Mouse (Mus musculus) megakaryocyte, embryonic 14.5 days (primary cell): ENCODE measurements around the gene Itgb2. TPM values are rescaled to one million over a fixed set of nuclear protein-coding genes. Genes with fewer than 3 reads are reported as not detected.

Source experiments
- H3K27me3 ChIP-seq: replicated peaks from 2 replicates; pipeline ENCODE3; 2012; ENCODE audit warnings: inconsistent platforms
- H3K36me3 ChIP-seq: replicated peaks from 2 replicates; pipeline ENCODE3; 2012; ENCODE audit warnings: low read length, inconsistent platforms, mixed read lengths
- H3K4me1 ChIP-seq: 2 replicates; pipeline ENCODE4 v1.6.1; 2012; ENCODE audit warnings: inconsistent platforms
- H3K4me3 ChIP-seq: replicated peaks from 2 replicates; pipeline ENCODE3; 2012; ENCODE audit warnings: moderate library complexity, mild to moderate bottlenecking, inconsistent platforms
- H3K9me3 ChIP-seq: 2 replicates; pipeline ENCODE4 v1.6.1; 2012; ENCODE audit warnings: inconsistent platforms
- FLI1 ChIP-seq: IDR thresholded peaks from 2 replicates; pipeline ENCODE4 v1.6.1; 2012; ENCODE audit warnings: low read length, inconsistent platforms, mixed read lengths
- GATA1 ChIP-seq: IDR thresholded peaks from 3 replicates; pipeline ENCODE4 v1.6.1; 2012; ENCODE audit warnings: mixed read lengths, low read length, inconsistent platforms, borderline replicate concordance
- polyA plus RNA-seq: library from polyadenylated mRNA; stranded (reverse); fragments of >175 nt; gene quantifications from 2 replicates; pipeline ENCODE4 v1.2.3, GENCODE M21; 2012; ENCODE audit warnings: low replicate concordance; ENCODE audit not compliant: insufficient read depth

Itgb2 gene
- polyA plus RNA-seq, 1 experiment = 120 TPM

DNA sequence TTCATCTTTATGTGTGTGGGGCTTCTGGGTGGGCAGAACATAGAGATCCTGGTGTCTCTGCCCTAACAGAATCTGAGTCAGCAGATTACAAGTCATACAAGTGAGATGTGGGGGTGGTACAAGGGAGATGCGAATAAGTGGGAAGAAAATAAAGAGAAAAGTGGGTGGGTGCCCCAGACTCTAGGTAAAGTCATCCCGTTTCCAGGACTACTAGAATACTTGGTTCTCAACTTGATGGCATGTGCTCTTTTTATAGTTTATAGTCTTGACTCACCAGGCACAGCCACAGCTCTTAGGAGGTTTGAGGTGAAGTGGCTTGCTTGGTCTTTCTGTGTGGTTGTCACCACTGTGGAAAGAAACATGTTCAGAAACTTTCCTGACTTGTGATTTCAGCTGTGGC lies 66.0 kb downstream of the Itgb2 start:
- TF ChIP-seq GATA1 (no peak), FLI1 (no peak)
- Histone ChIP-seq H3K36me3 (peaks cover 96% of the 10 kb centered on the region), H3K4me1 (peaks cover 85% of the 10 kb centered on the region), H3K4me3 (no peak overlapping the region), H3K27me3 (no peaks in the 10 kb centered on the region), H3K9me3 (no peaks in the 10 kb centered on the region)

DNA sequence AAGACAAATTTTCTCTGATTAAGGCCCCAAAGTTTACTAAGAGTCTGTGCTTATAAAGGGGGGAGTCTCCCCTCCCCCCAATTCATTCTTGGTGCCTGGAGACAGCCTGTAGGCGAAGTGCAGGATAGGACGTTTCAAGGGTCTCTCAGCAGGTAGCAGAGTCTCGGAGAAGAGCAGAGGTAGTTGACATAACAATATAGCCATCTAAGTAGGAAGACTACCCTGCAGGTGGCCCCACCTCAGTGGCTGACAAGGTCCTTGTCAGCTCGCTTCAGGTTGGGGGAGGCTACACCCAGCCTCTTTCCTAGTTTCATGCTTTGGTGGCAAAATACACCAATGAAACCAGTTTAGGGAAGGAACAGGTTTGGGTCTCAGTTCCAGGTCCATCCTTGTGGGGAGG lies 73.0 kb downstream of the Itgb2 start:
- peaks cover 46% of the 10 kb centered on the region for H3K36me3 ChIP-seq
- peaks cover 5% of the 10 kb centered on the region; the same call in 1 of the 2 replicates for H3K9me3 ChIP-seq
- TF ChIP-seq GATA1 = no peak
- TF ChIP-seq FLI1 = no peak
- H3K4me1 ChIP-seq = peaks cover 63% of the 10 kb centered on the region
- no peak overlapping the region for H3K4me3 ChIP-seq
- no peaks in the 10 kb centered on the region for H3K27me3 ChIP-seq

DNA sequence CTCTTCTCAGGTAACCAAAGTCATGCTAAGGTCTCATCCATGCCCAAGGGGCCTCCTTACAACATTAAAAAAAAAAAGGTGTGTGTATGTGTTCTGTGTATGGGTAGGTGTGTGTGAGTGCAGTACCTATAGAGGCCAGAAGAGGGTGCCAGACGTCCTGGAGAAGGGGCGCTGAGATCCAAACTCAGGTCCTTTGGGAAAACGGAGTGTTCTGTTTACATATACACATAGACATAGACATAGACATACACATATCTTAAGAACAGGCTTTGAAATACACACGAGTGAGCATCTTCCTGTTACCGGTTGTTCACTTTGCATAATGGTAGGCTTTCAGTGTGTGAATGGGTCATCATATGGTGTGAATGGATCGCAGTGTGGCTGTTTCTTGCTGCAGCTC lies 74.1 kb downstream of the Itgb2 start:
- Histone ChIP-seq H3K36me3 (peaks cover 43% of the 10 kb centered on the region), H3K4me1 (peaks cover 60% of the 10 kb centered on the region), H3K4me3 (no peak overlapping the region), H3K27me3 (no peaks in the 10 kb centered on the region), H3K9me3 (peaks cover 9% of the 10 kb centered on the region; the same call in 1 of the 2 replicates)
- no peak for TF ChIP-seq FLI1
- no peak for TF ChIP-seq GATA1

DNA sequence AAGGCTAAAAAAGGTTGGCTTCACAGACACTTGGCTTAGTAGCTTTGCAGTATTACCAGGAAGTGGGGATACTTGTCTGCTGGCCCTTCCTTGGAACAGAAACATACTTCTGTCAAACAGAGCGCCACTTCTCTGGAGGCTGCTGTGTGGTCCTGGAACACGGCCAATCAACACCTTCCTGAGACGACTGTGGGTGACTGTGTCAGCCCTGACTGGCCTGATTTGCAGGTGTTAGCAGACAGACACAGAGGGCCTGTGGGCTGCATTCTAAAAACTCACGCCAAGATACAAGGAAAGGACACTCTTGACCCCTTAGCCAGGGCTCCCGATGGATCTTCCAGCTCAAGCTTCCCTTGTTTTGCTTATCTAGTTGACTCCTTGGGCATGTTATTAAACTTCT lies 74.9 kb downstream of the Itgb2 start:
- Histone ChIP-seq H3K4me3 (no peak overlapping the region), H3K4me1 (peaks cover 57% of the 10 kb centered on the region), H3K9me3 (peaks cover 9% of the 10 kb centered on the region; the same call in 1 of the 2 replicates), H3K36me3 (peaks cover 45% of the 10 kb centered on the region), H3K27me3 (no peaks in the 10 kb centered on the region)
- TF ChIP-seq FLI1 = no peak
- no peak for TF ChIP-seq GATA1

DNA sequence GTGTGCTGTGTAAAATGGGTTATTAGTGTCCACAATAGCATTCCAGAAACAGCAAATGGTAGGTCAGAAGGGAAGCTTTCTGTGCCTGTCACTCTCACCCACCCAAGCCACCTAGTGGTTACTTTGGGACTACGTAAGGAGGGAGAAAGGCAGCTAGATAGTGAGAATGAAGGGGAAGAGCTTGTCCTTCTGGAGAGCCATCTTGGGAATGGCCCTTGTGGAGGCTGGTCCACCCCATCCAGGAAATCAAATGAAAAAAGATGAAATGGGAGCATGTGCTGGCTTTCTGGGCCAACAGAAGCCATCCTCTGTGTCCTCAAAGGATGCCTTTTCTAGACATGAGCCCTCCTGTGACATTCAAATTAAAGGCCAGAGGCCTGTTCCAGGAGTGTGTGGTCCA lies 75.3 kb downstream of the Itgb2 start:
- H3K27me3 ChIP-seq = no peaks in the 10 kb centered on the region
- H3K9me3 ChIP-seq = peaks cover 9% of the 10 kb centered on the region; the same call in 1 of the 2 replicates
- TF ChIP-seq FLI1 (no peak), GATA1 (no peak)

DNA sequence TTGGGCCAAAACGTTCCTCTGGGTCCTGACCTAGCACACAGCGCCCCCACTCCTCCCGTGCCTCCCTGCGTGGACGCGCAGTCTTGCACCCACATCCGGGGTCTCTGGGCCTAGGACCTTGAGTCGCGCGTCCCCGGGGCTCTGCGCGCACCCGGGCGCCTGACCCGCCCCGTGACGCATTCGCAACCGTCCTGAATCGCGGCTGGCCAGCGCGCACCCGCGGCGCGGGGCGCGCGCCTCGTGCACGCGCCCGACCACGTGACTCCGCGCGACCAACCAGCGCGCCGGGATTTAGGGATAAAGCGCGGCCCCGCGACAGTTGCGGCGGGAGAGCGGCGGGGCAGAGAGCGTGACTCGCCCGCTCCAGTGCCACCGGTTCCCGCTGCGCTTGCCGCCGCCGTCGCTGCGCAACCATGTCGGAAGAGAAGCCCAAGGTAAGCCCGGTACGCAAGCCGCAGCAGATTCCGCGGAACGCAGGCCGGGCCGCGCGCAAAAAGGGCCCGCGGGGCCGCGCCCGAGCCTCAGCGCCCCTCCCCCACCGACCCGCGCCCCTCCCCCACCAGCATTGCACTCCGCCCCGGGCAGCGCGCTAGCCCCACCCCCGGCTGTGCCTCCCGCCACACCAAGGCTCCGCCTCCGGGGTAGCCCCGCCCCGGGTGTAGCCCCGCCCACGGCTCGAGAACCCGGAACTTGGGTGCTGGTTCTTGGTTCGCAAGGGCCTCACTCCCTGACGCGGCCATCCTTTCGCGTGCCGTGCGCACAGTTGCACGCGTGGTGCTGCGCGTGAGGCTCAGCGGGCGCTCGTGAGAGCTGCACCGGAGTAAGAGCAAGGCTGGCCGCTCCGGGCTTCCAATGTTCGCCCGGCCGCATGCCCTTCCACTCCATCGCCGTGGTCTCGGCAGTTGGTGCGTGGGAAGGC lies 76.1 kb downstream of the Itgb2 start, which contains the start of the genes Sumo3 and Gm49325:
Gene Sumo3 (plus strand): TSS at position 190 of the 919 bp plus-strand sequence.
Gene Gm49325 (plus strand): TSS at position 290 of the 919 bp plus-strand sequence.
- Histone ChIP-seq H3K9me3 (peaks cover 9% of the 10 kb centered on the region; the same call in 1 of the 2 replicates), H3K4me1 (peaks cover 64% of the 10 kb centered on the region), H3K36me3 (peaks cover 47% of the 10 kb centered on the region), H3K4me3 (peak within 1 kb of the TSS; percentile 95), H3K27me3 (no peaks in the 10 kb centered on the region)
- no peak for TF ChIP-seq FLI1
- no peak for TF ChIP-seq GATA1

More for the DNA sequence above, 75.3 kb downstream of the Itgb2 start:
- H3K4me3 ChIP-seq = peak overlapping the region; percentile 95
- peaks cover 57% of the 10 kb centered on the region for H3K4me1 ChIP-seq
- peaks cover 45% of the 10 kb centered on the region for H3K36me3 ChIP-seq

DNA sequence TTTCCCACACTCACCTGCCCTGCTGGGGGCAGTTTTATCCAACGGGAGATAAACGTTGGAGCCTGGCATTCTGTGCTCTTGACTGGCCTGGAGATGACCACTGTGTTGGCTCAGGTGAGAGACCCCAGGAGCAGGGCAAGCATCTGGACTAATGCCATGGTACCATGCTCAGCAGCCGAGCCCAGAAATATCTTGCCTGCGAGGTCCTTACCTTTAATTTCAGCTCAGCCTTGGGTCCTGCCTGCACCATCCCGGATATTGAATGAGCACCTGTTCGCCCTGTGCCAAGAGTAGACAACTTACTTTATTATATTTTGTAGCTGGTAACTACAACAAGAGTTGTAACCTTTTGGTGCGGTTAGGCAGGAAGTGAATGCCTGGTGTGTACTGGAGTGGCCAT lies 76.8 kb downstream of the Itgb2 start:
- Histone ChIP-seq H3K4me3 (peak overlapping the region; percentile 95), H3K36me3 (peaks cover 50% of the 10 kb centered on the region), H3K9me3 (peaks cover 9% of the 10 kb centered on the region; the same call in 1 of the 2 replicates), H3K4me1 (peaks cover 64% of the 10 kb centered on the region), H3K27me3 (no peaks in the 10 kb centered on the region)
- no peak for TF ChIP-seq GATA1
- TF ChIP-seq FLI1 = no peak

DNA sequence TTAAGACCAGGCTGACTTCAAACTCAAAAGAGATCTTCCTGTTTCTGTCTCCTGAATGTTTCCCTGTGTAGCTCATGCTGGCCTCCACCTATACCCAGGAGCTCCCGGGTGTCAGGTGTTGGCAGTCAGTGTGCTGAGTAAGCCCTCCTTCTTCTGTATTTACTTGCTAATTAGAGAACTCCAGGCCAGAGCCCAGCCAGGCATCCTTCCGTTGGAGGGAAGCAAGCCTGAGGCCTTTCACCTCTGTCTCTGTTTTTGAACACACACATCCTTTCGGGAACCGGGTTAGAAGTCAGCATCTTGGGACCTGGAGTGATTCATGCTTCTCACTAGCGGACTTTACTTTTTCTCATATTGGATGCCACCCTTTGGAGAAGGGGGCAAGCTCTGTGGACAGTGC lies 77.4 kb downstream of the Itgb2 start:
- Histone ChIP-seq H3K4me1 (peaks cover 60% of the 10 kb centered on the region), H3K27me3 (no peaks in the 10 kb centered on the region), H3K36me3 (peaks cover 55% of the 10 kb centered on the region), H3K4me3 (peak overlapping the region; percentile 95), H3K9me3 (peaks cover 9% of the 10 kb centered on the region; the same call in 1 of the 2 replicates)
- TF ChIP-seq FLI1 (no peak), GATA1 (no peak)

DNA sequence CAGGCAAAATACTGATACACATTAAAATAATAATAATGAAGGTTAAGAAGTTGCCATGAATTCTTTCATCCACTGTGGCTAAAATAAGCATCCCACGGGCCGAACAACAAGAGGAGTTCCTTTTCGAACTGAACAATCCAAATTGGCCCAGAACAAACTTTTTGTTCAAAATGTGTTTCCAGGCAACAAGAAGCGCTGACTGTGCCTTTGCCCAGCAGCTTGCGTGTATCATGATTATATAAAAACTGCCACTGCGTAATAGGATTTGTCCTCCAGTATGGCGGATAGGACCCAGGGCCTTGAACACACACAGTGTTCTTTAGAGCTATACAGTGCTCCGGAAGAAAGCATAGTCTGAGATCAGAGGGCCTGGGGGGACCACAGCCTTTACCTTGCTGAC lies 78.5 kb downstream of the Itgb2 start:
- no peak for TF ChIP-seq FLI1
- no peak for TF ChIP-seq GATA1
- Histone ChIP-seq H3K36me3 (peaks cover 66% of the 10 kb centered on the region), H3K4me3 (no peak overlapping the region), H3K27me3 (no peaks in the 10 kb centered on the region), H3K4me1 (peaks cover 67% of the 10 kb centered on the region), H3K9me3 (peaks cover 9% of the 10 kb centered on the region; the same call in 1 of the 2 replicates)

DNA sequence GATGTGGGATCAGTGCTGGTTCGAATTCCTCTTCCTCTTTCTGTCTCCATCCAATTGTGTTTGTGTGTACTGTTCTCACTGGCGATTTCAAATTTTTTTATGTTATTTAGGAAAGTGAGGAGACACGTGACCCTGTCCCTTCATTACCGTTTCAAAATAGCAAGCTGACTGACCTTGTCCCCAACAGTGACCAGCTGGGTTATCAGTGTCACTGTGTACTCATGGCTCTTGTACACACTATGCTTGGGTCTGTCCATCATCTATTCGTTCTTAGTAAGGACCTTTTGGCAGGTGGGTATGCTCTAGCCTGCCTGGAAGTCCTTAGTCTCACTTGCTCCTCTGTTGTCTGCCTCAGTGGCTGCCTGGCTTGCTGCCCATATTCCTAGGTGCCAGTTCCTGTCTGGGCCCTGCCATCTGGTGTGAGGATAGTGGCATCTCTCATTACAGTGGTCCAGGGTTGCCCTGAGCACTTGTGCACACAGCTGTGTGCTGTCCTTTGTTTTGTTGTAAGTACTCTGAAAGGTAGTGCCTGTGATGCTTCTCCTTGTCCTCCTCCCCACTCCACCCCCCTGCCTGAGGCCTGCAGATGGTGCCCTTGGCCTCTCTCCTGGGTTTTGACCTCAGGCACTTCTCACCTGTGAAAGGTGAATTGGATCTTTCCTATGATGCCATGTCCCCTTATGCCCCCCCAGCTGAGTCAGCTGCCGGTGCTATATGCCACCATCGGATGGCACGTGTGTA lies 80.3 kb downstream of the Itgb2 start:
- H3K27me3 ChIP-seq = no peaks in the 10 kb centered on the region
- H3K36me3 ChIP-seq = peaks cover 76% of the 10 kb centered on the region
- TF ChIP-seq GATA1 = no peak
- no peak for TF ChIP-seq FLI1
- H3K4me3 ChIP-seq = no peak overlapping the region
- peaks cover 63% of the 10 kb centered on the region for H3K4me1 ChIP-seq
- 0 out of 2 replicates have a peak, but pooled peaks cover 4% of the 10 kb centered on the region for H3K9me3 ChIP-seq
